Mouse (Mus musculus) kidney, adult 2 months (tissue): ENCODE data around the gene Cacna1b.

ENCODE experiments used
- CTCF ChIP-seq: fragments of 200-500 bp; conservative IDR thresholded peaks from 2 replicates; pipeline ENCODE4 v1.5.1; 2011; ENCODE audit warnings: low read depth, mild to moderate bottlenecking, control low read depth, low read length, moderate library complexity, mixed read lengths; ENCODE audit not compliant: insufficient read depth, insufficient read length
- POLR2A ChIP-seq: fragments of 200-500 bp; IDR thresholded peaks from one replicate; pipeline ENCODE4 v1.6.1; 2011; ENCODE audit warnings: low read depth, low read length, control low read depth

- no peak for TF ChIP-seq POLR2A
- TF ChIP-seq CTCF = no peak
Observed at GRCm38 (mm10) chr2:24589426-24589825, 173.5 kb downstream of the Cacna1b start.
